Mouse (Mus musculus) gastrocnemius, adult 8-10 months (tissue): ENCODE data around the gene Mmel1. TPM values are rescaled to one million over a fixed set of nuclear protein-coding genes. Genes with fewer than 3 reads are reported as not detected.

ENCODE experiments used
- DNase-seq, 2 experiments: peaks; one replicate each; pipeline ENCODE4 v3.0.0; 2022; ENCODE audit warnings: low spot score in 2 of 2
- total RNA-seq, 4 experiments: library from RNA; stranded (reverse); gene quantifications; 2 replicates each; pipeline ENCODE4 v1.2.4; 2022

Mmel1 gene
- total RNA-seq, 4 experiments from 2014 or later = not detected

DNA sequence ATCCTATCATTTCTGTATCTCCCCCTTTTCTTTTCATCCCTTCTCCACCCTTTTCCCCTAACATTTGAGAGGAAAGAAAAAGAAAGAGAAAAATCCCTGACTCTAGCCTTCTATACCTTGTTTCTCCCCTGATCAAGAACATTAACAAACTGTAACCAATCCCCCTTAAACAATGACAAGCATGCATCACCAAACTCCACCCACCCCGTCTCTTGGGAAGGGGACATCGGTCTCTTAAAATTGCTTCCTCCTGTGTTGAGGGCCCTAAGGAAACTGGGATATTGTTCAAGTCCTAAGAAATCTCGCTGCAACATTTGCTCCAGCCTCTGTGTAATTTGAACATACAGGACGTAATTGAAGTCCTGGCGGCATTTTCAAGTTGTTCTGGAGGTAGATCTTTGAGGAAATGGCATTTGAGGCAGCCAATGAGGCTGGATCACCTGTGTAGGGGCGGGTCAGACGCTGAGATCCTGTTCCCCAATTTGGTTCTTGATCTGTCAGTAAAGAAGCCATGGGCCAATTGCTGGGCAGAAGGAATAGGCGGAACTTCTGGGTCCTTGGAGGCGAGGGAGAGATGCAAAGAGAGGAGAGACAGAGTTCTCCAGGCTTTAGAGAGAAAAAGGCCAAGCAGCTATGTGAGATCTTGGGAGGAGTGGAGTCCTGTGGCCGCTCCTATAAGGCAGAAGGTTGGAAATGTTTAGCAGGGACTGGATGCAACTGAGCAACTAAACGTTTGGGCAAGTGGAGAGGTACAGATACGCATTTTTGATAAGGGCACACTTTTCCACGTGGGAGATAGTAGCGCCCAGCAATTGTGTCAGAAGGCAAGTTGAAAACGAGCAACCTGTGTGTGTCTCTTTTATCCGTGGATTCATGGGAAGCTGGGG is 35.0 kb downstream of the Mmel1 start:
- DNase-seq = peak; percentile 40 to 43

DNA sequence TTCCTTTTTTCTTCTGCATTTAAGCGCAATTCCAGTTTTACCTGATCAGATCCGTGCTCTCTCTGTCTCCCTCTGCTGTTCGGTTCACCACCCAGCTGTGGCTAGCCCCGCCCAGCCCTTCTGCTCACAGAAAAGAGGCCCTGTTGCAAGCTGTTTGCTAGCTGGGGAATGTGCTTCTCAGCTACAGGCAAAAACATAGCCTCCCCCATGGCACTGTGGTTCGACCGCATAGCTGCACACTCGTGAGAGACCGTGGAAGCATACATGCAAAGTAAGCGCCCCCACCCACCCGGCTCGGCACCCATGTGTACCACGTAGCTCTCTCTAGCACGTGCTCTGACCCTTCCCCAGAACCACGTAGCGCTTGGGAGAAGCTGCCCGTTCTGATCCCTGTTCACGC is 38.4 kb downstream of the Mmel1 start:
- no peak for DNase-seq

DNA sequence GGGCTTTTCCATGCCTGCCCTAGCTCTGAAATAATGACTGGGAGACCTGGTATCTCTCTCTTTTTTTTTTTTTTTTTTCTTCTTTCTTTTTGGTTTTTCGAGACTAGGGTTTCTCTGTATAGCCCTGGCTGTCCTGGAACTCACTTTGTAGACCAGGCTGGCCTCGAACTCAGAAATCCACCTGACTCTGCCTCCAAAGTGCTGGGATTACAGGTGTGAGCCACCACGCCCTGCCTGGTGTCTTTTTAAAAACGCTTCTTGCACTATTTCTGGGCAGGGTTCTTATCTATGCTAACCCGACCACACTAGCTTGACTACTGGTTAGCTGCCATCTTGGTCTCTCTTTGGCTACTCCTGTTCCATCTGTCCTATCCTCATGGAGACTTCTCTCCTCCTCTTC is 39.1 kb downstream of the Mmel1 start:
- DNase-seq = no peak

DNA sequence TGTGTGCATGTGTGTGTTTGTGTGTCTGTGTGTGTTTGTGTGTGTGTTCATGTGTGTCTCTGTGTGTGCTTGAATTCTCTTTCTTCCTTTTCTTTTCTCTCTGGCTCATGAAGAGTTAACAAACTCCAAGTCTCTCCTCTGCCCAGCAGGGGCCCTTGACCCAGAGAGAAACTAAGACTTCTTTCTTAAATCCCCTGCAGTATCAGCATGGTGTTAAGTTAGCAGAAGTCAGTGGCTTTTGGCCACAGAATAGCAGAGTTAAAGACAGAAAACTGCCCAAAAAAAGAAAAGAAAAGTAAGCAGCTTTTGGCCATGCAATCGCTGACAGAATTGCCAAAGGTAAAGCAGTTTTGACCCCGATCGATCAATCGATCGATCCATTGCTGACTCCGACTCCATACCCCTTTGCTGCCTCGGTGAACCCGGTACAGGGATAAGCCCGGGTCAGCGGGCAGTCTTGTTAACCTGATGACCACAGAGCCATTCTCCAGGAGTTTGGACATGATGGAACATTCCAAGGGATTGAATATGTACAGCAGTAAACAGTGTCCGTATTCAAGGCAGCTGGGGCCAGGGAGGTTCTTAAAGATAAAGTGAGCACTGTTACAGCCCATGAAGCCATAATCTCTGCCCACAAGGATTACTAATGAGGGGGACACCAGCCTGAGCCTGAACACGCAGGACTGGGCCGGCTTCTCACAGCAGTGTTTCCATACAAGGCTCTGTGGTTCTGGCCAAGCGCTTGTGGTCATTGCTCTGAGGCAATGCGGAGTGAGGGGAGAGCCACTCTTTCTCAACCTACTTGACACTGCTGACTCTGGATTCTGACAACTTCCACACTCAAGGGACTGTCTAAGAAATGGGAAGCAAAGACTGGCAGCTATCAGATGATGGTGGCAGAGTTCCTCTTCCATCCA is 41.5 kb downstream of the Mmel1 start:
- DNase-seq = no peak

DNA sequence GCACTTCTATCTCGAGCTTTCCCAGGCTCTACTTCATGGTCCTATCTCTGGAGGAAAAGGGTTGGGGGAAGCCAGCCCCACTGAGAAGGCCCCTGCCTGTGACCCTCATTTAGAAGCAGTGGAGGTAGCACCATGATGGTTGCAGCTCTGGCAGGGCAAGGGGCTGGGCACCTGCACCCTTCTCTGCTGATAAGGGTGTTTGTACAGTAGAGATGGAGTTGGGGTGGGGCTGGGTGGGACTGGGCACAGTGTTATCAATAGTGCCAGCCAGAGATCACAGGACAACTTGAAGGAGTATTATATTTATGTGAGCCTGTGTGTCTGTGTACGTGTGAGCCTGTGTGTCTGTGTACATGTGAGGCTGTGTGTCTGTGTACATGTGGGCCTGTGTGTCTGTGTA is 42.3 kb downstream of the Mmel1 start:
- no peak for DNase-seq

DNA sequence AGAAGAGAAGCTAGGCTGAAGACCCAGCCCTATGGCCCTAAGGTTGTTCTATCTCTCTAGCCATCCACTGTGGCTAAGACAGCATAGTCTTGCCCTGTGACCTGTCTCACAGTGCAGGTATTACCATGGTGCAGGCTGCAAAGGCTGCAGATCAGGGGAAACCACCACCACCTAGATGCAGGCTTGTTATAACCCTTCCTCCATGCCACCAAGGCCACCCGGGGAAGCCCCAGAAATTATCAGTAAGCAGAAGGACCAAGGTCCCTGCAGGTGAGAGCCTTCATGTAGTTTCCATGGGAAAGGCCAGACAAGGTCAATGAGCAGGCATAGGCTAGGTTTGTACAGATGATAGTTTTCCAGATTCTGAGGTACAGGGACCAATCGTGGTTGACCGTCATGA is 44.5 kb downstream of the Mmel1 start:
- no peak for DNase-seq

DNA sequence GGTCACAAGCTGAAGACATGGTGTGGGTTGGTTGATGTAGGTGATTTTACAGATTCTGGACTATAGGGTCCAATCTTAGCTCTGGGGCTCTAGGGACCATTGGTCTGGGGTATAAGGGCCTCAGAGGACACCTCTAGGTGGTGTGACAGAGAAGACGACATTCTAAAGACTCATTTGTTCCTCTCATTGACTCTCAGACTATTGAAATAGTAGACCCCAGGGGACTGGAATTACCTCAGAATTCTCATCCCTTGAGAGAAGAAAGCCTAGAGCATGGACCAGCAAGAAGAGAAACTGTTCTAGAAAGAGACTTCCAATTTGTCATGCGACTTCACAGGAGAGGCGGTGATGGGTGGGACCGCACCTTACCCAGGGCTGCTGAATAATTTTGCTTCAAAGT is 44.9 kb downstream of the Mmel1 start:
- no peak for DNase-seq

DNA sequence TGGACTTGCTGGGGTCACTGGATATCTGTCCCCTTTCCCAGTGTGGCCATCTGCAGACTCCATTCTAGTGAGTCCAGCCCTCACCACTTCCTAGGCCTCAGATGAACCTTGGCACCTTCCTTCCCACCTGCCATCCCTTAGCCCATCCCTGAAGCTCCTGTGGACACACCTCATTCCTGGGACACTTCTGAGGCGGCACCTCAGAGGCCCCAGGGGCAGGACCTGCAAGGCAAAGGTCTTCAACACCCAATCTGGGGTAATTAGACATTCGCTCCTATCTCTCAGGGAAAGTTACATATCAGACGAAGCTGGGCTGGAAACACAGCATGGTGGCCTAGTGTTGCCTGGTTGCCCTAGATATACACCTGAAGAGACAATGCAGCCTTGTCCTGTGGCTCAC is 45.3 kb downstream of the Mmel1 start:
- no peak for DNase-seq

DNA sequence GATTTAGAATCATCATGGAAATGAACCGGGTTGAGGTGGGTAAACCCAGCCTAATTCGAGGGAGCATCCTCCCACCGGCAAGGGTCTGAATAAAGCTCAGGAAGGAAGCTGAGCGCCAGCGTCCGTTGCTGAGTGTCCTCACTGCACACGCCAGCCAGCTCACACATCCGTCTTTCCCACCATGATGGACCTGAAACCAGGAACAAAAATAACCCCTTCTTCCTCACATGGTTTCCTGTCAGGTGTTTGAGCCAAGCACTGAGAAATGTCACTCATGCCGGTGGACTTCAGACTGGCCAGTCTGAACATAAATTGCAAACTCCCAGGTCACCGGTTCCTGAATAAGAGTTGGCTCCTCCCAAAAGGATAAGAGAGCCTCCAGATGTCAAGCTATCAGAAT is 45.9 kb downstream of the Mmel1 start:
- DNase-seq = no peak

DNA sequence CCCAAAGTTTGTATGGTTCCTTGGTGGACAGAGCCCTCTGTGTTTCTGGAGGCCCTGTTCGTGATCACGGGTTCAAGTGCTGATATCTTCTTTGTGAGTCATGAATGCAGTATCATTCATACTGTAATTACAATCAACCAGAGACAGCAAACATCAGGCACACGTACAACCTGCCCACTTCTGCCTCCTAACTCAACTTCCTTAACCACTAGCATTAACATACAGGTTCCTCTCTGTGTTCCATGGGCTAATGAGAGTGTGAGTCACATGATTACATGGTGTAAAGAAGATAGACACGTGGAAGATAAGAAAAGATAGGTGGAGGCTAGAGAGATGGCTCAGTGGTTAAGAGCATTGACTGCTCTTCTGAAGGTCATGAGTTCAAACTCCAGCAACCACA is 47.3 kb downstream of the Mmel1 start:
- no peak for DNase-seq

DNA sequence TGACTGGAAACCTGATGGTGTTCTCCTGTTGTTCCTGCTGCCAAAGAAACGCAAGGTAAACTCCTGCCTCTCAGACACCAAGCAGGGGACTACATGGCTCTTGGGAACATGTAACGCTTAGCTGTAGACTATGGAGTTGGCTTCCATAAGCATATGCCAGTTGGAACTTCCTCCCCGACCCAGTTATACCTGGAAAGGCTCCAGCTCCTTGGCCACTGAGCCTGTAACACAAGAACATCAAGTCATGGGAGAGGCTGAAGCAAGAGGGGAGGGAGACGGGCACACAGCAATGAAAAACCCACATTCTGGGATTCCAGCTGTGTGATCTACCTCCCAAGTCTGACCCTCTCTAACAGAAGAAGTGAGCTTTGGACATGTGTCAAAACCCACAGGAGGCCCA is 52.9 kb downstream of the Mmel1 start:
- DNase-seq = peak; percentile 48 to 52

DNA sequence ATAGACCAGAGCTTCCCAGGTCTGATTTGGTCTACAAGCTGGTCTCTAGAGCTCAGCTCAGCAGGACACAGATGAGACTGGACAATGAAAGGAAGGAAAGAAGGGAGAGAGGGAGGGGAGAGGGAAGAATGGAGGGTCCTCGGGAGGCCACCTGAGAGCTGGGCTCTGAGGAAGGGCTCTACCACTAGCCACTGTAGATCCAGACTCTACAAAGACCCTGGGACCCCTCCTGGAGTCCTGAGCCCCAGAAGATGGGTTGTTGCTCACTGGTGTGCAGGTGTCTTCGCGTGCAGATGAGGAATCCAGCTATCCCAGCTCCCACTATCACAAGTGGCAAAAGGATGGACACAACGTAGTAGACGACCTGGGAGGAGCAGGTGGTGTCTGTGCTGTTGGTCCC is 53.5 kb downstream of the Mmel1 start:
- DNase-seq = no peak

DNA sequence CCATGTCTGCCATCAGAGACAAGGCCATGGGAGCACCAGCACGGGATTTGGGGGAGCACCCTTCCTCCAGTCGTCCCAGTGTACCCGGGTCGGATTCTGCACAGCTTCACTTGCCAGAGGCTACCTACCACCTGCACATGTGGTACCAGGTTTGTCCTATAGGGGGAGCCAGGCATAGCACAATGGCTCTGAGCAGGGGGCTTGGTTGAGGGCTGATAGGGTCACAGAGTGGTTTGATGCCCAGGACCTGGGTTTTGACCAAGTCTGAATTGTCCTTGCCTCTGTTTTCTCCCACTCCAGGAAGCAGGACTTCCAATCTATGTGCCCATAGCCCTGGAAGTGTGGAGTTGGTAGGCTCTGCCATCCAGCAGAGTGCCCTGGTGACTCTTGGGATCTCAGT is 56.0 kb downstream of the Mmel1 start:
- no peak for DNase-seq

DNA sequence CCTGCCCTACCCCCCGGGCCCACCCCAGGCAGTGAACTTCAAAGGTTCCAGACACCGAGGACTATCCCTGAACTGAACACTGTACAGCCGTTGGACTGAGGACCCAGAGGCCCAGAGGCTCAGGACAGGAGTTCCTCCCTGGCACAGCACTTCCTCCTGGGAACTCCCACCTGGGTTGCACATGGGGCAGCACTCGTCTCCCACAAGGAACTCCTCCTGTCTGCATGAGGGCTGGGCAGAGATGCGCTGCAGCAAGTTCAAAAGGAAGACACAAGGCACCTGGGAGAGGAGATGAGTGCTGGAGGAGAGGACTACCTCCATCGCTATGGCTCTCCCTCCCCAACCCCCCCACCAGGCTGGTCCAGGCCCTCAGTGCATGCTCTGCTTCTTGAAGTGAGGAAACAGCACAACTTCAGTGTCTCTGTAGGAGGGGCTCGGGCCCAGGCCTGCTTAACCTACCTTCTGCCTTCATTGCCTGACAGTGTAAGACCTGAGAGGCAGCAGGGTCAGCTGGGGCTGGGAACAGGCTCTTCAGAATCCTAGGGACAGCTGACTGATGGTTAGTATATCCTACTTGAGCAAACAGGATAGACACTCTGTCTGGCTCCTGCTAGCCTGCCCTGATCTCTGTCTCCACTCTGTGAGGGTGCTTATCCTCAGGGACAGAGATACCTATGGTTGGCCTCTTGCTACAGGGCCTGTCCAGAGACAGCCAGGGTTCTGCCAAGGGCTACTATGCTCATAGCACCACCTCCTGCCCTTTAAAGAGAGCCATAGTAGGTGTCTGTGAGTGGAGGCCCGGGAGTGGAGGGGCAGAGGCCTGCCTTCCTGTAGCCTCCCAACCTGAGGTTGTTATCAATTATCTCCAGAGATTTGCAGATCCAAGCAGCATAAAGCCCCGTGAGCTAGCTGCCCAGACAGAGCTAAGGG is 57.8 kb downstream of the Mmel1 start:
- DNase-seq = no peak

DNA sequence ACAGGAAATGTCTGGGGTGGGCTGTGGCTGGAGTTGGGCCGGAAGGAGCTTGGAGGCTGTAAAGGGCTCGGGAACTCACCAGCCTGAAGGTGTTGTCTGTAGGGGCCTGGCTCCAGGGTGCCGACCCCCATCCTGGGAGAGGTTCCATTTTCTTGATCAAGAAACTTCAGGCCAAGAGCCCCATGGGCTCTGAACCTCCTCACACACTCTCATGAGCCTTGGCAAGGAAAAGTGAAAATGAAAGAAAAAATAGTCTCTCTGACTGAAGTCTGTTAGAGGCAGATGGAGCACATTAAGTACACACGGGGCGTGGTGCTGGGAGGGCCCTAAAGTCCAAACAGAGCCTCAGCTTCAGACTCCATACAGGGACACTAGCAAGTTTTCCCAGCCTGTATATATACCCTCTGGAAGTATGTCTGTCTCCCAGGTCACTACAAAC is 58.5 kb downstream of the Mmel1 start:
- peak; percentile 34 to 46 for DNase-seq

DNA sequence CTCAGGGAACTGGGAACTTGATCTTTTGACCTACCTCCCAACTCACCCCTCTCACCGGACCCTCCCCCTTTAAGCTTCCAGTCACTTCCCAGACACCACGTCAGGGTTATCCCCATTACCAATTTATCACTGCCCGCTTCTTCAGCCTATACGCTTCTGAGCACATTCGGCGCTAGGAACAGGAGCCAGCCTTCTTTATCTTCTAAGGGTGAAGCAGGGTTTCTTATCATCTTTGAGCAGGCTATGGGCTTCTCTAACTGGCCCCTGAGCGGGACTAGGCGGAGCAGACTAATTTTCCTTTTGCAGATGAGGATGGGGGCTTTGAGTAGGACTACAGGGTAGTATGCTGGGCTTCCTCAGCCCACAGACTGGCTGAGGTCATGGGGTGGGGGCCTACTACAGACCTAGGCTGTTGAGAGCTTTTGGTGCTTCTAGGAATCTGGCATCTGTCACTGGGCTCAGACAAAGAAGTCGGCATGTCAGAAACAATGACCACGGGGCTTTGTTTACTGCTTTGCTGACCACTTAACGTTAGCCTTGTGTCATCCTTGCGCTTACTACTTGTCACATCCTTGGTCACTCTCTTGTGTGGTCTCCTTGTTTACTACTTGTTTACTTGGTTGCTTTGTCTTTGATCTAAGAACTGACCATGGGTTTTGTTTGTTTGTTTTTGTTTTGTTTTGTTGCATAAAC is 59.2 kb downstream of the Mmel1 start, which contains the start of gene Tnfrsf14:
TSS of gene Tnfrsf14 (minus strand) at position 169 of the 693 bp plus-strand sequence.
- no peak for DNase-seq

DNA sequence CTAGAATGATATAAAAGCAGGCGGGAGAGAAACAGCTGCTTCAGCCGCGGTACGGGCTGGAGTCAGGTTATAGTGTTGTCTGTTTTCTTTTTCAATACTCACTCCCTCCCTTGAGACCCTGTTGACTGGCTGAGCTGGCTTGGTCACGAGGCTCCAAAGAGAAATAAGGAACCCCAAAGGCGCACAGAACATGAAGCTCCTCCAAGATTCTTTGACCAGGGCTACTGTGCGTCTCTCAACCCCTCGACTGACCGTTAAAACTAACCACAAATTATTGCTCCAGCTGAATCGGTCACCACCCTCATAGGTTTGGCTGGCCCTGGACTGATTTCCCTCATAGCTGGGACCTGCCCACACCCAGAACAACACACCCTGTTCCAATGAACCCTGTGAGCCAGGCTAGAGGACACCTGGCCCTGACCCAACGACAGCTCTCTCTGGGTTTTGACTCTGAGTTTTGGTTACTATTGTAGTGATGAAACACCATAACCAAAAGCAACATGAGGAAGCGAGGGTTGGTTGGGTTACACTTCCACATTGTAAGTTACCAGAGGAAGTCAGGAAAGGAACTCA is 59.8 kb downstream of the Mmel1 start:
- peak; percentile 41 to 52 for DNase-seq

DNA sequence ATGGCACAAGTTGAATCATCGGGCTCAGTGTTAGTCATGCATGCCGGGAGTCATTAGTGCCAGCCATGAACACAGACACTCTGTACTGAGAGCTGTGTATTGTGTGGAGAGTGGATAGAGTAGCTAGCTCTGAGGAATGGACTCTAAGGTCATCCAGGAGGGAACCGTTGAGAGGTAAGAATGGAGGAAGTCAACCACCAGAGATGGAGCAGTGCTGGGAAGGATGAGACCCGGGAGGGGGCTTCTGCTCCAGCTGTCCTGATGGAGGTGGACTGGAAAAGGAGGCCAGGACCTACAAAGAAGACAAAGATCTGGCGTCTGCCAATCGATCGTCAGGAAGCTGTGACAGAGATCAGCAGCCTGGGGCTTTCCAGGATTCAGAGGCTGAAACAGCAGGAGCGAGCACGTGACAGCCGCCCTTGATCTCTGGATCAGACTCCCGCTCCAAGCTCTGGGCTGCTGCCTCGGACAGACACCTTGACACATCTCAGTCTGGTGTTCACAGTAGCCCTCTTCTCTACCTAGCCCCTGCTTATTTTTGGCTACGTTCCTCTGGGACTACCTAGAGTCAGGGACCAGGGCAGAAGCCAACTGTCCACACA is 64.0 kb downstream of the Mmel1 start:
- no peak for DNase-seq

DNA sequence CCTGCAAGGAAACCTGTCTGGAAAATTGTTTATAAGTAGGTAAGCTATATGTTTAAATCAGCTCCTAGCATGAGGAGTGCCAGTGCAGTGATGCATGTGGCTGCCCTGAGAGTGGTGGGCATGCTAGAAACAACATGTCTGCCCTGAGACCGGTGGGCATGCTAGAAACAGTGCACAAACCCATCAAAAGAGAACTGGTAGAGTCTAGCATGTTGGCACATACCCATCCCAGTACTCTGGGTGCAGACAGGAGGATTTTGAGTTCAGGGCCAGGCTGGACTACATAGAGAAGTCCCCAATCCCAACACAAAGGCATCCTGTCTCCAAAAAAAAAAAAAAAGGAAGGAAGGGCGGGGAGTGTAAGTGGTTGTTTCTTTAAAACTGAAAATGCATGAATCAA is 65.4 kb downstream of the Mmel1 start:
- no peak for DNase-seq

DNA sequence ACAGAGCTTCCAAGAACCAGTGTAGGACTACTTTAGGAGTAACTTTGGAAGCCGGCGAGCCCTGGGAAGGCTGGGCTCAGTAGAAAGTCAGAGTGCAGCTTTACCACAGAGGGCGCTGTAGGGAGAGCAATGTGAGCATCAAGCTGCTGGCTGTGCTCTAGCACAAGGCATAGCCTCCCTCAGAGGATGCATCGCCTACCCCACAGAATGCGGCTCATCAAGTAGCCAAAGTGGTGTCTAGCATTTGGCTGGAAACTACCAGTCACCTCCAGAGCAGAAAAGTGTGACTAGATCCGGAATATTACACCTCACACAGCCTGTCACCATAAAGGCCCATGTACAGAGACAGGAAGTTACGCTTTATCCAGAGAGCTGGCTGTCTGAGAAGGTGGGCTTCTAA is 66.4 kb downstream of the Mmel1 start:
- no peak for DNase-seq
